Mouse (Mus musculus) CH12.LX (cell line): ENCODE measurements around the gene Snrpd2.

ENCODE experiments used
- CTCF ChIP-seq, 2 experiments: IDR thresholded peaks in 1 of 2; conservative IDR thresholded peaks in 1 of 2; 2 replicates each; pipeline ENCODE4 v1.5.1; 2011 to 2012; ENCODE audit warnings: low read depth in 2 of 2, low read length in 2 of 2, improper control_type of control experiment in 1 of 2, inconsistent platforms in 1 of 2, mild to moderate bottlenecking in 1 of 2, moderate library complexity in 1 of 2
- MXI1 ChIP-seq: IDR thresholded peaks from 2 replicates; pipeline ENCODE4 v1.6.1; 2011; ENCODE audit warnings: mild to moderate bottlenecking, low read depth, low read length, improper control_type of control experiment
- POLR2A ChIP-seq: IDR thresholded peaks from 2 replicates; pipeline ENCODE4 v1.6.1; 2011; ENCODE audit warnings: low read depth, mild to moderate bottlenecking, improper control_type of control experiment, low read length
- USF1 ChIP-seq: IDR thresholded peaks from 2 replicates; pipeline ENCODE4 v1.6.1; 2014; ENCODE audit warnings: low read depth, mild to moderate bottlenecking, inconsistent platforms, low read length, improper control_type of control experiment
- USF2 ChIP-seq: conservative IDR thresholded peaks from 2 replicates; pipeline ENCODE4 v1.6.1; 2011; ENCODE audit warnings: low read depth, low read length, improper control_type of control experiment
- ZC3H11A ChIP-seq: IDR thresholded peaks from 2 replicates; pipeline ENCODE4 v1.6.1; 2012; ENCODE audit warnings: low read depth, mild to moderate bottlenecking, inconsistent platforms, low read length, improper control_type of control experiment

DNA sequence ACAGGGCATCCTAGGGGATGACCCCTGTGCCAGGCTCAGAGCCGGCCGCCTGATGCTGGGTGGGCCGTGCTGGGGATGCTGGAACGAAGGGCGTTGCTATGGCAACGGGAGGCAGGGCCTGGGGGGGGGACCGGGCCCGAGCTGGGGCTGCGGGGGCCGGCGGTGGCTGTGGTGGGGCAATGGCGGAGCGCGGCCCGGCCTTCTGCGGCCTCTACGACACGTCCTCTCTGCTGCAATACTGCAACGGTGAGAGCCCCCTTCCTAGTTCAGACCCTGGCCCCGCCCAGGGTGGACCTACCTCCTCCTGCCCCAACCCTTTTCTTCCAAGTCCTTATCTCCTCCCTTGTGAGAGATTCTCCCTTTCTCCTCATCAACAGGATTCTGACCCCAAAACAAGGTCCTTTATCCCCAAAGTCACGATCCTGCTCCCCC lies 27.0 kb downstream of the Snrpd2 start:
- TF ChIP-seq MXI1 = no peak
- TF ChIP-seq POLR2A = no peak
- TF ChIP-seq USF2 = no peak
- TF ChIP-seq CTCF (conservative IDR thresholded peaks at IDR 0.05 in 1 of 2, IDR thresholded peaks at IDR 0.05 in 1 of 2; ENCODE audit: low read depth in 2 of 2, low read length in 2 of 2) = no peak
- no peak for TF ChIP-seq USF1
- TF ChIP-seq ZC3H11A = no peak
